Mouse (Mus musculus): ENCODE measurements at regions not wholly inside any gene's neighbourhood (a gene's known extent, or its start where the extent isn't known, plus 50 kb on each side); places are given as distances from the start of the nearest gene placed in this dataset.

GRCm38 (mm10) chr3:61441445-61441844 lies 75.7 kb upstream of the B430305J03Rik start:
- TF ChIP-seq CTCF (IDR thresholded peaks at IDR 0.05; ENCODE audit: control insufficient read depth, insufficient read depth, insufficient replicate concordance, low read depth, low read length) = no peak
- no peak for TF ChIP-seq POLR2A (IDR thresholded peaks at IDR 0.05; ENCODE audit: control insufficient read depth, low read depth, low read length)
